Comparison of ENCODE assay signal across 11 mouse cellular contexts in genomic region chr5:72916851-72917250, GRCm38 (mm10). TPM values are rescaled to one million over a fixed set of nuclear protein-coding genes. Genes with fewer than 3 reads are reported as not detected.
DNase-seq lines count a peak whose midpoint lies in the region; ATAC-seq and TF ChIP-seq lines count a peak whose summit lies in the region.
"Had no signal": no experiment of that assay in that cellular context is flagged by ENCODE, and none has a peak within 500 bp of the region (broad histone marks: within the 10 kb centered on the region; RNA-seq: fewer than 3 reads in every experiment).

No protein-coding gene starts in this region.

- H3K4me2 ChIP-seq in kidney, embryonic 16.5 days (replicated peaks; ENCODE audit: low read depth, low read length), result peak overlapping the region; percentile 87
- peak overlapping the region; percentile 59 for H3K4me2 ChIP-seq in hindbrain, postnatal 0 days (ENCODE audit: low read depth, low read length)

- intact Hi-C loops in gastrocnemius, postnatal 36 days (cut with DNase I), result no loop called here
- intact Hi-C loops in left cerebral cortex, postnatal 4 days (cut with DNase I), result no loop called here

- WGBS in kidney, embryonic 16.5 days, result 35% methylated on average over 1 of the region's 1 CpGs
- 62% methylated on average over 1 of the region's 1 CpGs for WGBS in embryonic facial prominence, embryonic 10.5 days
- WGBS in hindbrain, postnatal 0 days, result 65% methylated on average over 1 of the region's 1 CpGs

- no peak for TF ChIP-seq CTCF in hindbrain, postnatal 0 days (IDR thresholded peaks at IDR 0.05; ENCODE audit: low read depth)

- ATAC-seq in kidney, embryonic 16.5 days (ENCODE audit: low FRiP score, low TSS enrichment), result no peak
- ATAC-seq in hindbrain, postnatal 0 days, result no peak

- H3K27ac ChIP-seq in kidney, embryonic 16.5 days (ENCODE audit: low read length), result no peak overlapping the region
- no peak overlapping the region for H3K27ac ChIP-seq in embryonic facial prominence, embryonic 10.5 days (replicated peaks)
- H3K27ac ChIP-seq in hindbrain, postnatal 0 days, result no peak overlapping the region

- DNase-seq in kidney, adult 9 months, result no peak
- DNase-seq in embryonic facial prominence, embryonic 10.5 days (ENCODE audit: low spot score), result no peak
- DNase-seq in hindbrain, postnatal 0 days (ENCODE audit: low spot score), result no peak
- DNase-seq in naive thymus-derived CD4-positive, alpha-beta T cell, adult 2 months (ENCODE audit: low read depth), result peak; percentile 46
- DNase-seq in right cerebral cortex, postnatal 36 days (ENCODE audit: low spot score in 2 of 2), result no peak
- no peak for DNase-seq in gastrocnemius, postnatal 36 days
- no peak for DNase-seq in left cerebral cortex, postnatal 4 days
- DNase-seq: cerebellum, postnatal 10 days; kidney, adult 11 months; thymus, postnatal 4 days had no signal

- H3K27me3 ChIP-seq in kidney, embryonic 16.5 days (ENCODE audit: insufficient read depth, low read length), result no peaks in the 10 kb centered on the region
- H3K27me3 ChIP-seq in embryonic facial prominence, embryonic 10.5 days (replicated peaks; ENCODE audit: low read depth, poor library complexity, severe bottlenecking), result peaks cover 6% of the 10 kb centered on the region; the same call in 1 of the 2 replicates
- no peaks in the 10 kb centered on the region for H3K27me3 ChIP-seq in hindbrain, postnatal 0 days (ENCODE audit: insufficient read depth, low read length)

- H3K36me3 ChIP-seq in kidney, embryonic 16.5 days (ENCODE audit: insufficient read depth, low read length), result no peaks in the 10 kb centered on the region
- peaks cover 11% of the 10 kb centered on the region for H3K36me3 ChIP-seq in embryonic facial prominence, embryonic 10.5 days (replicated peaks)
- H3K36me3 ChIP-seq in hindbrain, postnatal 0 days (ENCODE audit: insufficient read depth, low read length), result no peaks in the 10 kb centered on the region

- no peaks in the 10 kb centered on the region for H3K9me3 ChIP-seq in kidney, embryonic 16.5 days (ENCODE audit: low read length)
- H3K9me3 ChIP-seq in embryonic facial prominence, embryonic 10.5 days, result no peaks in the 10 kb centered on the region
- H3K9me3 ChIP-seq in hindbrain, postnatal 0 days (ENCODE audit: low read length), result no peaks in the 10 kb centered on the region

- no peak overlapping the region for H3K4me3 ChIP-seq in kidney, embryonic 16.5 days (ENCODE audit: low read length)
- peak overlapping the region; percentile 99; the same call in 1 of the 2 replicates for H3K4me3 ChIP-seq in embryonic facial prominence, embryonic 10.5 days
- H3K4me3 ChIP-seq in hindbrain, postnatal 0 days (ENCODE audit: low read length), result no peak overlapping the region

- H3K9ac ChIP-seq in kidney, embryonic 16.5 days (replicated peaks; ENCODE audit: low read length), result no peak overlapping the region
- H3K9ac ChIP-seq in hindbrain, postnatal 0 days (replicated peaks; ENCODE audit: low read length), result peak overlapping the region; percentile 88; the same call in 1 of the 2 replicates

- peaks cover 28% of the 10 kb centered on the region for H3K4me1 ChIP-seq in kidney, embryonic 16.5 days (ENCODE audit: insufficient read depth, low read length)
- peaks cover 28% of the 10 kb centered on the region for H3K4me1 ChIP-seq in embryonic facial prominence, embryonic 10.5 days
- H3K4me1 ChIP-seq in hindbrain, postnatal 0 days (ENCODE audit: insufficient read depth, low read length), result peaks cover 17% of the 10 kb centered on the region

RNA-seq across cellular contexts. Expression of gene Slain2, which starts 2.7 kb away (rescaled TPM):
- polyA plus RNA-seq in kidney, embryonic 16.5 days (2015; fragmentation: Nextera tagmentation; extraction: Ambion mirVana), result 11.8 and 12.6 TPM in 2 replicates
- 15.3 and 16.3 TPM in 2 replicates for polyA plus RNA-seq in embryonic facial prominence, embryonic 10.5 days (2016; fragmentation: Nextera tagmentation; extraction: Ambion mirVana)
- 37.4 and 37.5 TPM in 2 replicates for total RNA-seq in hindbrain, postnatal 0 days (2014; rRNA removed)
- 10.0 and 11.2 TPM in 2 replicates for polyA plus RNA-seq in hindbrain, postnatal 0 days (2015; fragmentation: Nextera tagmentation; extraction: Ambion mirVana)
- 100 to 1,000 TPM in 1 of 2 experiments, 10 to 100 TPM in 1; 92.9 to 101 TPM for total RNA-seq in gastrocnemius, postnatal 36 days (2021)
- total RNA-seq in left cerebral cortex, postnatal 4 days (2021), result 10 to 100 TPM; 57.1 to 66.7 TPM

RNA-seq across cellular contexts. Expression of gene Tec, which starts 48.6 kb away (rescaled TPM):
- 11.2 and 12.1 TPM in 2 replicates for polyA plus RNA-seq in kidney, embryonic 16.5 days (2015; fragmentation: Nextera tagmentation; extraction: Ambion mirVana)
- polyA plus RNA-seq in embryonic facial prominence, embryonic 10.5 days (2016; fragmentation: Nextera tagmentation; extraction: Ambion mirVana), result 1.5 and 1.8 TPM in 2 replicates
- total RNA-seq in hindbrain, postnatal 0 days (2014; rRNA removed), result 3.0 and 4.9 TPM in 2 replicates
- 3.6 and 5.0 TPM in 2 replicates for polyA plus RNA-seq in hindbrain, postnatal 0 days (2015; fragmentation: Nextera tagmentation; extraction: Ambion mirVana)
- 1 to 10 TPM; 1.3 to 1.9 TPM for total RNA-seq in gastrocnemius, postnatal 36 days (2021)
- 10 to 100 TPM; 13.6 to 16.1 TPM for total RNA-seq in left cerebral cortex, postnatal 4 days (2021)

RNA-seq across cellular contexts. Expression of gene Gm10135, which starts 57.7 kb away (rescaled TPM):
- polyA plus RNA-seq in kidney, embryonic 16.5 days (2015; fragmentation: Nextera tagmentation; extraction: Ambion mirVana), result not detected in 2 replicates
- polyA plus RNA-seq in embryonic facial prominence, embryonic 10.5 days (2016; fragmentation: Nextera tagmentation; extraction: Ambion mirVana), result not detected in 2 replicates
- total RNA-seq in hindbrain, postnatal 0 days (2014; rRNA removed), result not detected in 2 replicates
- polyA plus RNA-seq in hindbrain, postnatal 0 days (2015; fragmentation: Nextera tagmentation; extraction: Ambion mirVana), result not detected in 2 replicates
- not detected for total RNA-seq in gastrocnemius, postnatal 36 days (2021)
- not detected for total RNA-seq in left cerebral cortex, postnatal 4 days (2021)
